ENCODE assay signal across 9 mouse cellular contexts in genomic region chr5:8489471-8490110, GRCm38 (mm10).
DNase-seq lines count a peak whose midpoint lies in the region; ATAC-seq and TF ChIP-seq lines count a peak whose summit lies in the region.
"Had no signal": no experiment of that assay in that cellular context is flagged by ENCODE, and none has a peak within 500 bp of the region (broad histone marks: within the 10 kb centered on the region; RNA-seq: fewer than 3 reads in every experiment).

No protein-coding gene starts in this region.

- TF ChIP-seq CTCF in cortical plate, adult 2 months (IDR thresholded peaks at IDR 0.05; ENCODE audit: extremely low read depth, insufficient read depth, low read length): peak; percentile 8; the same call in 1 of the 2 replicates

- ATAC-seq in lung, embryonic 15.5 days (ENCODE audit: borderline replicate concordance, extremely low read depth, low FRiP score, low TSS enrichment): peak; percentile 35; the same call in 1 of the 2 replicates
- peak; percentile 78; the same call in 1 of the 2 replicates for ATAC-seq in intestine, embryonic 14.5 days (replicated peaks; ENCODE audit: low FRiP score, low TSS enrichment, low read depth)
- peak; percentile 73; the same call in 1 of the 2 replicates for ATAC-seq in neural tube, embryonic 13.5 days (ENCODE audit: low read depth)

- no peaks in the 10 kb centered on the region for H3K9me3 ChIP-seq in lung, embryonic 15.5 days
- no peaks in the 10 kb centered on the region for H3K9me3 ChIP-seq in intestine, embryonic 14.5 days (ENCODE audit: control insufficient read depth, low read length)
- no peaks in the 10 kb centered on the region for H3K9me3 ChIP-seq in neural tube, embryonic 13.5 days
- H3K9me3 ChIP-seq: megakaryocyte, embryonic 14.5 days had no signal

- H3K27me3 ChIP-seq in lung, embryonic 15.5 days: no peaks in the 10 kb centered on the region
- no peaks in the 10 kb centered on the region for H3K27me3 ChIP-seq in intestine, embryonic 14.5 days (replicated peaks; ENCODE audit: control insufficient read depth, insufficient read depth, low read length)
- H3K27me3 ChIP-seq in neural tube, embryonic 13.5 days: no peaks in the 10 kb centered on the region
- H3K27me3 ChIP-seq: megakaryocyte, embryonic 14.5 days had no signal

- no peak overlapping the region for H3K4me2 ChIP-seq in lung, embryonic 15.5 days
- no peak overlapping the region for H3K4me2 ChIP-seq in intestine, embryonic 14.5 days (ENCODE audit: low read length)
- H3K4me2 ChIP-seq in neural tube, embryonic 13.5 days: no peak overlapping the region

- H3K4me3 ChIP-seq in lung, embryonic 15.5 days: no peak overlapping the region
- no peak overlapping the region for H3K4me3 ChIP-seq in cortical plate, adult 2 months (ENCODE audit: insufficient read depth, low read length)
- no peak overlapping the region for H3K4me3 ChIP-seq in intestine, embryonic 14.5 days (ENCODE audit: low read depth, low read length)
- no peak overlapping the region for H3K4me3 ChIP-seq in neural tube, embryonic 13.5 days
- H3K4me3 ChIP-seq: megakaryocyte, embryonic 14.5 days had no signal

- WGBS in lung, embryonic 15.5 days: 32% methylated on average over 6 of the region's 6 CpGs
- 48% methylated on average over 6 of the region's 6 CpGs for WGBS in intestine, embryonic 14.5 days
- 44% methylated on average over 6 of the region's 6 CpGs for WGBS in neural tube, embryonic 13.5 days

- no peak for TF ChIP-seq POLR2A in cortical plate, adult 2 months (IDR thresholded peaks at IDR 0.05; ENCODE audit: extremely low read depth, insufficient read depth, low read length)

- H3K27ac ChIP-seq in lung, embryonic 15.5 days: no peak overlapping the region
- H3K27ac ChIP-seq in cortical plate, adult 2 months (ENCODE audit: insufficient read depth, low read length): no peak overlapping the region
- H3K27ac ChIP-seq in intestine, embryonic 14.5 days (ENCODE audit: low read depth): no peak overlapping the region
- H3K27ac ChIP-seq in neural tube, embryonic 13.5 days (replicated peaks): no peak overlapping the region

- H3K36me3 ChIP-seq in lung, embryonic 15.5 days: no peaks in the 10 kb centered on the region
- H3K36me3 ChIP-seq in intestine, embryonic 14.5 days (ENCODE audit: control insufficient read depth, insufficient read depth, low read length): no peaks in the 10 kb centered on the region
- H3K36me3 ChIP-seq in neural tube, embryonic 13.5 days: peaks cover 13% of the 10 kb centered on the region; the same call in 1 of the 2 replicates

- no peak overlapping the region for H3K9ac ChIP-seq in lung, embryonic 15.5 days
- no peak overlapping the region for H3K9ac ChIP-seq in intestine, embryonic 14.5 days (ENCODE audit: low read length)
- no peak overlapping the region for H3K9ac ChIP-seq in neural tube, embryonic 13.5 days

- H3K4me1 ChIP-seq in lung, embryonic 15.5 days: no peaks in the 10 kb centered on the region
- H3K4me1 ChIP-seq in cortical plate, adult 2 months (ENCODE audit: control insufficient read depth, insufficient read depth, low read length): no peaks in the 10 kb centered on the region
- H3K4me1 ChIP-seq in intestine, embryonic 14.5 days (replicated peaks; ENCODE audit: control insufficient read depth, insufficient read depth, low read length): no peaks in the 10 kb centered on the region
- H3K4me1 ChIP-seq in neural tube, embryonic 13.5 days (replicated peaks): 0 out of 2 replicates have a peak, but pooled peaks cover 5% of the 10 kb centered on the region

- no peak for DNase-seq in lung, postnatal 4 days
- no peak for DNase-seq in intestine, embryonic 14.5 days (ENCODE audit: low spot score)
- no peak for DNase-seq in urinary bladder, adult 2 months (ENCODE audit: low spot score)
- DNase-seq in ovary, adult 18-20 months (ENCODE audit: low spot score): no peak
- DNase-seq in thymus, postnatal 14 days: no peak
